1 mouse cellular context compared by ENCODE assay signal in the genomic region with DNA sequence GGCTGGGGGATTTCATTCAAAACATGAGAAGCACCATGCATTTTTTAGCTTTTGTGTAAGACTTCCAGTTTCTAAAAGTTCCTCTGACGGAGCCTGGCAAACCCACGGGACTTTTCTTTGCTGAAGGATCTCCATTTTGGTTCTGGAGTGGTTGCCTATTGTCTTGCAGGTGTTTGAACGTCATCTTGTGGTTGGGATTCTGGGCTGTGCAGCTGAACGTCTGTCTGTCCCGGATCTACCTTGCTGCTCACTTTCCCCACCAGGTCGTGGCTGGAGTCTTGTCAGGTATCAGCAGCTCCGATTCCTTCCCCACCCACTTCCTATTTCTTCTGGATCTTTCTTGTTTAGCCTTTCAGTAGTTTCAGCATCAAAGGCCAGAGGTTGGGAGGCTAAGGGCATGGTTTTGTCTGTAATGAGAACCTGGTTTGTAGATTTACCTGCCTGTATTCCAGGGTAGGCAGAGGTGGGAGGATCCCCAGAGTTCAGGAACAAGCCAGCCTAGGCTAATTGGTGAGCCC.
TF ChIP-seq lines count a peak whose summit lies in the region.

No protein-coding gene starts in this region.

TF ChIP-seq in CH12.LX, 34 proteins besides CTCF, POLR2A, EP300 and RAD21:
- TF ChIP-seq MYC (IDR thresholded peaks at IDR 0.05; ENCODE audit: low read depth, low read length) (0 out of 2 replicates have a peak, but pooled peaks have one; percentile 8), UBTF (IDR thresholded peaks at IDR 0.05; ENCODE audit: low read depth, low read length) (no peak), PAX5 (IDR thresholded peaks at IDR 0.05; ENCODE audit: low read length) (no peak), ELF1 (IDR thresholded peaks at IDR 0.05; ENCODE audit: low read depth, low read length) (peak; percentile 50), ETS1 (conservative IDR thresholded peaks at IDR 0.05; ENCODE audit: low read depth, low read length) (peak; percentile 47), CHD1 (IDR thresholded peaks at IDR 0.05; ENCODE audit: low read depth, low read length) (0 out of 2 replicates have a peak, but pooled peaks have one; percentile 42), MEF2A (IDR thresholded peaks at IDR 0.05; ENCODE audit: borderline replicate concordance, low read depth, low read length) (peak; percentile 70; the same call in 1 of the 2 replicates), ZNF384 (IDR thresholded peaks at IDR 0.05; ENCODE audit: low read depth, low read length) (no peak), ZMIZ1 (IDR thresholded peaks at IDR 0.05; ENCODE audit: low read depth, low read length) (0 out of 2 replicates have a peak, but pooled peaks have one; percentile 30), USF2 (conservative IDR thresholded peaks at IDR 0.05; ENCODE audit: low read depth, low read length) (no peak), RCOR1 (conservative IDR thresholded peaks at IDR 0.05; ENCODE audit: low read depth, low read length) (peak; percentile 70; the same call in 1 of the 2 replicates), USF1 (IDR thresholded peaks at IDR 0.05; ENCODE audit: low read depth, low read length) (no peak), MXI1 (IDR thresholded peaks at IDR 0.05; ENCODE audit: low read depth, low read length) (peak; percentile 51; the same call in 1 of the 2 replicates), NRF1 (IDR thresholded peaks at IDR 0.05; ENCODE audit: low read depth, low read length) (no peak), SMC3 (IDR thresholded peaks at IDR 0.05; ENCODE audit: low read depth, low read length) (no peak), SIN3A (IDR thresholded peaks at IDR 0.05; ENCODE audit: low read length) (peak; percentile 43; the same call in 1 of the 2 replicates), IRF4 (IDR thresholded peaks at IDR 0.05; ENCODE audit: low read depth, low read length) (peak; percentile 41; the same call in 1 of the 2 replicates), CHD2 (IDR thresholded peaks at IDR 0.05; ENCODE audit: low read length) (0 out of 2 replicates have a peak, but pooled peaks have one; percentile 26), TCF12 (IDR thresholded peaks at IDR 0.05; ENCODE audit: low read depth, low read length) (peak; percentile 74; the same call in 1 of the 2 replicates), MAZ (IDR thresholded peaks at IDR 0.05; ENCODE audit: low read depth, low read length) (no peak), NELFE (IDR thresholded peaks at IDR 0.05; ENCODE audit: low read depth, low read length) (no peak), JUND (conservative IDR thresholded peaks at IDR 0.05; ENCODE audit: low read depth, low read length) (no peak), E2F4 (IDR thresholded peaks at IDR 0.05; ENCODE audit: insufficient replicate concordance, low read depth, low read length) (no peak), BHLHE40 (IDR thresholded peaks at IDR 0.05; ENCODE audit: low read depth, low read length) (0 out of 2 replicates have a peak, but pooled peaks have one; percentile 41), KAT2A (IDR thresholded peaks at IDR 0.05; ENCODE audit: insufficient replicate concordance, low read length) (no peak), ZKSCAN1 (IDR thresholded peaks at IDR 0.05; ENCODE audit: borderline replicate concordance, low read depth, low read length) (no peak), MAFK (IDR thresholded peaks at IDR 0.05; ENCODE audit: insufficient replicate concordance, low read length) (no peak; the same call in 1 of the 2 replicates), MAX (IDR thresholded peaks at IDR 0.05; ENCODE audit: low read length) (0 out of 2 replicates have a peak, but pooled peaks have one; percentile 18)
TF ChIP-seq in CH12.LX: peak in this region for 14.
